Mouse (Mus musculus) CH12.LX (cell line): Measurements from ENCODE around the gene Slc6a4. TPM values are rescaled to one million over a fixed set of nuclear protein-coding genes. Genes with fewer than 3 reads are reported as not detected.

Experiments used
- DNase-seq: peaks from one replicate; pipeline ENCODE4 v3.0.0-alpha.2; 2013; ENCODE audit errors: extremely low read depth
- H3K27ac ChIP-seq: 2 replicates; pipeline ENCODE4 v1.5.1; 2012; ENCODE audit warnings: low read depth, mild to moderate bottlenecking, control low read depth, moderate library complexity; ENCODE audit not compliant: insufficient read depth
- H3K27me3 ChIP-seq: replicated peaks from 2 replicates; pipeline ENCODE3; 2012; ENCODE audit warnings: inconsistent platforms
- H3K36me3 ChIP-seq, 2 experiments: replicated peaks in 1 of 2; 2 replicates each; pipeline versions ENCODE3 to v1.6.1; 2012; ENCODE audit warnings: inconsistent platforms in 1 of 2, low read length in 1 of 2, mild to moderate bottlenecking in 1 of 2, mixed read lengths in 1 of 2, moderate library complexity in 1 of 2; ENCODE audit not compliant: control insufficient read depth in 1 of 2, insufficient read depth in 1 of 2
- H3K4me1 ChIP-seq, 2 experiments: 2 replicates each; pipeline ENCODE4 v1.6.1; 2012; ENCODE audit warnings: inconsistent platforms in 1 of 2, moderate library complexity in 1 of 2; ENCODE audit not compliant: insufficient read depth in 2 of 2, control insufficient read depth in 1 of 2
- H3K4me2 ChIP-seq: 2 replicates; pipeline ENCODE4 v1.6.1; 2012; ENCODE audit warnings: low read depth, mild to moderate bottlenecking, control low read depth; ENCODE audit not compliant: poor library complexity, insufficient read depth, severe bottlenecking
- H3K4me3 ChIP-seq, 3 experiments: fragments of 150-350 bp in 1 of 3; sonication (generic) in 1 of 3; replicated peaks in 1 of 3; 2 replicates each; pipeline versions ENCODE3 to v1.5.1; 2011 to 2012; ENCODE audit warnings: low read depth in 2 of 3, low read length in 2 of 3, mild to moderate bottlenecking in 2 of 3, moderate library complexity in 2 of 3, control low read depth in 1 of 3, improper control_type of control experiment in 1 of 3, inconsistent platforms in 1 of 3, mixed read lengths in 1 of 3; ENCODE audit not compliant: poor library complexity in 1 of 3
- H3K79me2 ChIP-seq: replicated peaks from 2 replicates; pipeline ENCODE4 v1.6.1; 2012; ENCODE audit warnings: mild to moderate bottlenecking, moderate library complexity; ENCODE audit not compliant: control insufficient read depth, poor library complexity, insufficient read depth, severe bottlenecking; ENCODE audit errors: extremely low read depth
- H3K9ac ChIP-seq: 2 replicates; pipeline ENCODE4 v1.6.1; 2012; ENCODE audit warnings: low read depth, mild to moderate bottlenecking, control low read depth, moderate library complexity; ENCODE audit not compliant: insufficient read depth
- H3K9me3 ChIP-seq: replicated peaks from 2 replicates; pipeline ENCODE3; 2012; ENCODE audit warnings: low read length, inconsistent platforms, mixed read lengths
- BHLHE40 ChIP-seq: IDR thresholded peaks from 2 replicates; pipeline ENCODE4 v1.6.1; 2011; ENCODE audit warnings: mild to moderate bottlenecking, low read depth, low read length, improper control_type of control experiment
- CHD1 ChIP-seq: IDR thresholded peaks from 2 replicates; pipeline ENCODE4 v1.6.1; 2012; ENCODE audit warnings: low read depth, low read length, improper control_type of control experiment, inconsistent platforms
- CTCF ChIP-seq, 2 experiments: IDR thresholded peaks in 1 of 2; conservative IDR thresholded peaks in 1 of 2; 2 replicates each; pipeline ENCODE4 v1.5.1; 2011 to 2012; ENCODE audit warnings: low read depth in 2 of 2, low read length in 2 of 2, improper control_type of control experiment in 1 of 2, inconsistent platforms in 1 of 2, mild to moderate bottlenecking in 1 of 2, moderate library complexity in 1 of 2
- ELF1 ChIP-seq: IDR thresholded peaks from 2 replicates; pipeline ENCODE4 v1.6.1; 2014; ENCODE audit warnings: low read depth, mild to moderate bottlenecking, inconsistent platforms, low read length, improper control_type of control experiment
- EP300 ChIP-seq: IDR thresholded peaks from 2 replicates; pipeline ENCODE4 v1.6.1; 2011; ENCODE audit warnings: low read length, improper control_type of control experiment
- ETS1 ChIP-seq: conservative IDR thresholded peaks from 2 replicates; pipeline ENCODE4 v1.6.1; 2012; ENCODE audit warnings: low read depth, mild to moderate bottlenecking, inconsistent platforms, low read length, improper control_type of control experiment, moderate library complexity
- GABPA ChIP-seq: IDR thresholded peaks from 2 replicates; pipeline ENCODE4 v1.6.1; 2012; ENCODE audit warnings: low read depth, low read length, improper control_type of control experiment, inconsistent platforms; ENCODE audit not compliant: insufficient replicate concordance
- JUND ChIP-seq: conservative IDR thresholded peaks from 2 replicates; pipeline ENCODE4 v1.6.1; 2011; ENCODE audit warnings: low read depth, low read length, improper control_type of control experiment
- MAFK ChIP-seq: IDR thresholded peaks from 2 replicates; pipeline ENCODE4 v1.6.1; 2011; ENCODE audit warnings: low read length, improper control_type of control experiment; ENCODE audit not compliant: insufficient replicate concordance
- MAX ChIP-seq: IDR thresholded peaks from 2 replicates; pipeline ENCODE4 v1.6.1; 2011; ENCODE audit warnings: low read length, improper control_type of control experiment
- MAZ ChIP-seq: IDR thresholded peaks from 2 replicates; pipeline ENCODE4 v1.6.1; 2012; ENCODE audit warnings: low read depth, mild to moderate bottlenecking, inconsistent platforms, low read length, improper control_type of control experiment, moderate library complexity
- MEF2A ChIP-seq: IDR thresholded peaks from 2 replicates; pipeline ENCODE4 v1.6.1; 2014; ENCODE audit warnings: low read depth, mild to moderate bottlenecking, inconsistent platforms, low read length, improper control_type of control experiment, borderline replicate concordance
- MYC ChIP-seq: IDR thresholded peaks from 2 replicates; pipeline ENCODE4 v1.6.1; 2011; ENCODE audit warnings: low read depth, mild to moderate bottlenecking, improper control_type of control experiment, low read length
- NELFE ChIP-seq: IDR thresholded peaks from 2 replicates; pipeline ENCODE4 v1.6.1; 2011; ENCODE audit warnings: low read depth, low read length, improper control_type of control experiment
- POLR2A ChIP-seq: IDR thresholded peaks from 2 replicates; pipeline ENCODE4 v1.6.1; 2011; ENCODE audit warnings: low read depth, mild to moderate bottlenecking, improper control_type of control experiment, low read length
- RCOR1 ChIP-seq: conservative IDR thresholded peaks from 2 replicates; pipeline ENCODE4 v1.6.1; 2012; ENCODE audit warnings: low read depth, mild to moderate bottlenecking, inconsistent platforms, low read length, improper control_type of control experiment
- SIN3A ChIP-seq: IDR thresholded peaks from 2 replicates; pipeline ENCODE4 v1.6.1; 2012; ENCODE audit warnings: low read length, improper control_type of control experiment, inconsistent platforms
- UBTF ChIP-seq: IDR thresholded peaks from 2 replicates; pipeline ENCODE4 v1.6.1; 2012; ENCODE audit warnings: low read depth, mild to moderate bottlenecking, inconsistent platforms, low read length, improper control_type of control experiment, moderate library complexity
- ZMIZ1 ChIP-seq: IDR thresholded peaks from 2 replicates; pipeline ENCODE4 v1.6.1; 2012; ENCODE audit warnings: low read depth, mild to moderate bottlenecking, inconsistent platforms, low read length, improper control_type of control experiment
- ZNF384 ChIP-seq: IDR thresholded peaks from 2 replicates; pipeline ENCODE4 v1.6.1; 2012; ENCODE audit warnings: low read depth, low read length, improper control_type of control experiment, inconsistent platforms
- dilution Hi-C: fragments of 300-500 bp; cut with MboI; formaldehyde crosslinking; loops from 2 replicates; pipeline ENCODE4 v1.14.3; 2020; ENCODE audit warnings: low sequenced_read_pairs; ENCODE audit not compliant: extremely low pct_unique_long_range_greater_than_20kb, extremely low pct_ligation_motif_present
- in situ Hi-C: fragments of 300-500 bp; cut with MboI; formaldehyde crosslinking; loops from 3 replicates; pipeline ENCODE4 v1.14.3; 2019; ENCODE audit warnings: low sequenced_read_pairs, low pct_ligation_motif_present, low pct_unique_long_range_greater_than_20kb, mixed read lengths
- polyA plus RNA-seq: library from polyadenylated mRNA; unstranded; fragments of >175 nt; gene quantifications from 2 replicates; pipeline ENCODE4 v1.2.1, GENCODE M21; 2012; ENCODE audit warnings: low read depth; ENCODE audit not compliant: insufficient read length
- total RNA-seq, 2 experiments: library from RNA; depleted of rRNA; stranded (reverse); fragments of 300-350 nt in 1 of 2; fragments of >200 nt in 1 of 2; gene quantifications; 2 replicates each; pipeline ENCODE4 v1.2.3; 2012 to 2014

The Slc6a4 gene
- total and polyA plus RNA-seq, 3 experiments: not detected

DNA sequence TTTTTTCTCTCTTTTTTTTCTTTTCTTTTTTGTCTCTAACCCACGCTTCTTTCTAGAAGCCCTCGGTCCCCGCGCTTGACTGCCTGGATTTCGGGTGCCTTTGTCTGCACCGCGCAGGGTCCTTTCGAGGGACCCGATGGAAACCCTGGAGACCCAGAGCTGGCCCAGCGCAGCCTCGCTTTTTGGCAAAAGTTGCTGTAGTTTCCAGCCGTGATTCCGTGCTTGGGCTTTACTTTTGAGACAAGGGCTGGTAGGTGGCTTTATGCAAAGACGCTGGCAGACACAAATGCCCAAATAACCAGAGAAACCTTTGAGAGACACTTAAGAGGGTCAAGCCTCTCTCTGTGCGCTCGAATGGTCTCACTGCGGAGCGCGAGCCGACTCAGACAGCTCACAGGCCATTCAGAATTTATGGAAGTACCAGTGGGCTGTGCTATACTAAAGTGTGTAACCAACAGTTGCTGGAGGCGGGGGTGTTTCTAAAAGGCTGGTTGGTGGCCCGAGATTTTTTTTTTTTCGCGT is 363 bp downstream of the Slc6a4 start:
- DNase-seq: no peak
- in situ Hi-C loops: loop anchor here (5.0 to 25.0 kb wide), 3 partner anchors 94 to 464 kb away; partner anchors contain the start of gene Coro6
- H3K36me3 ChIP-seq: no peaks in the 10 kb centered on the region
- no peak overlapping the region for H3K27ac ChIP-seq
- H3K4me1 ChIP-seq: peaks cover 11 to 24% of the 10 kb centered on the region in 2 experiments
- H3K9ac ChIP-seq: no peak overlapping the region
- no peak overlapping the region for H3K4me3 ChIP-seq
- H3K4me2 ChIP-seq: peak overlapping the region; percentile 99
- dilution Hi-C loops: no loop called here
- peaks cover 68% of the 10 kb centered on the region for H3K27me3 ChIP-seq
- TF ChIP-seq ZNF384 (peak; percentile 40; the same call in 1 of the 2 replicates), MAFK (no peak)
- no peaks in the 10 kb centered on the region for H3K9me3 ChIP-seq
- H3K79me2 ChIP-seq: no peaks in the 10 kb centered on the region

DNA sequence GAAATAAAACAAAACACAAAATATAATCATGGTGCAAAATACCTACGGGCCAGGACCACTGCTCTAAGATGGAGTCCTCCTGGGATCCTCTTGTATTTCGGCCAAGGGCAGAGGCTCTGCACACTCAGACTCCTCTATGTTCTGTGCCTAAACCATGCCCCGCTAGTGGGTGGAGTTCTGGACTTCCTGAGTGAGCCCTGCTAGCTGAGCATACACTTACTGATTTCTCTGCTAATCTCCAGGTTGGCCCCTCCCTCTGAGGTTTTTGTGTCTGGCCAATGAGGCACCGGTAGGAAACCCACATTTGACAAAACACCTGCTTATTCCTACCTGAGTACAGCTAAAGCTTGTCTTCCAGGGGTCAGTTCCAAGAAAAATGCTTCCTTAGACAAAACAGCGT is 2.3 kb downstream of the Slc6a4 start:
- peak overlapping the region; percentile 19; the same call in 1 of the 2 replicates for H3K4me2 ChIP-seq
- H3K27ac ChIP-seq: no peak overlapping the region
- in situ Hi-C loops: no loop called here
- no peak overlapping the region for H3K9ac ChIP-seq
- dilution Hi-C loops: no loop called here
- H3K4me1 ChIP-seq: peaks cover 11 to 20% of the 10 kb centered on the region in 2 experiments
- peaks cover 70% of the 10 kb centered on the region for H3K27me3 ChIP-seq
- TF ChIP-seq ZNF384 (no peak), POLR2A (no peak), UBTF (no peak), CTCF (conservative IDR thresholded peaks at IDR 0.05 in 1 of 2, IDR thresholded peaks at IDR 0.05 in 1 of 2; ENCODE audit: low read depth in 2 of 2, low read length in 2 of 2) (no peak), MYC (no peak), GABPA (no peak), CHD1 (no peak), MAZ (no peak), MAFK (no peak), ELF1 (no peak), MAX (no peak), ETS1 (no peak), RCOR1 (no peak), MEF2A (no peak), EP300 (no peak), SIN3A (no peak), ZMIZ1 (no peak), NELFE (no peak), JUND (no peak), BHLHE40 (no peak)
- H3K36me3 ChIP-seq: no peaks in the 10 kb centered on the region
- H3K4me3 ChIP-seq: no peak overlapping the region
- H3K79me2 ChIP-seq: no peaks in the 10 kb centered on the region
- no peak for DNase-seq
- no peaks in the 10 kb centered on the region for H3K9me3 ChIP-seq
